Comparison of ENCODE assay signal across 13 mouse cellular contexts in the genomic region with DNA sequence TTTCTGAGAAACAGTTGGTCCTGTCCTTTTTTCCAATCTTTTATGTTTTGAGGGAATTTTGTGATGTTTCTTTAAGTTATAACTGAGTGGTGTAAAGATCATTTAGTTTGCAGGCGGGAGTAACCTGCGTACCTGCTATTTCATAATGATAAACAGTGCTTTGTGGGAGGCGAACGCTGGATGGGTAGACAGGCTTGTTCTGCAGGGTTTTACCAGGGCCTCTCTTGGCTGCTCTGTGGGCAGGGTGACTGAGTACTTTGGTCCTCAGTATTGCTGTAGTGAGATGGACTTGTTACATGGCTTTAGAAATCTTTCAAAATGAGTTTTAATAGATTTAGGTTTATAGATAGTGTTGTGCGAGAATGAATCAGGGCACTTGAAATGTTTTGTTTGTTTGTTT.
DNase-seq lines count a peak whose midpoint lies in the region; ATAC-seq and TF ChIP-seq lines count a peak whose summit lies in the region.
"Had no signal": no experiment of that assay in that cellular context is flagged by ENCODE, and none has a peak within 500 bp of the region (broad histone marks: within the 10 kb centered on the region; RNA-seq: fewer than 3 reads in every experiment).

No protein-coding gene starts in this region.

- H3K4me3 ChIP-seq in forebrain, embryonic 14.5 days (ENCODE audit: low read depth, low read length), result no peak overlapping the region
- H3K4me3 ChIP-seq in forebrain, embryonic 16.5 days (replicated peaks; ENCODE audit: low read length), result no peak overlapping the region
- no peak overlapping the region for H3K4me3 ChIP-seq in kidney, embryonic 15.5 days (replicated peaks)
- H3K4me3 ChIP-seq in embryonic facial prominence, embryonic 13.5 days, result no peak overlapping the region
- no peak overlapping the region for H3K4me3 ChIP-seq in intestine, postnatal 0 days (ENCODE audit: low read depth, low read length)
- H3K4me3 ChIP-seq: liver, embryonic 13.5 days; neural tube, embryonic 12.5 days had no signal

- TF ChIP-seq CTCF in intestine, postnatal 0 days (IDR thresholded peaks at IDR 0.05; ENCODE audit: low read depth), result no peak

- WGBS in forebrain, embryonic 14.5 days, result 69% methylated on average over 5 of the region's 5 CpGs
- 66% methylated on average over 5 of the region's 5 CpGs for WGBS in forebrain, embryonic 16.5 days
- WGBS in kidney, embryonic 15.5 days, result 42% methylated on average over 5 of the region's 5 CpGs
- 46% methylated on average over 5 of the region's 5 CpGs for WGBS in embryonic facial prominence, embryonic 13.5 days
- 26% methylated on average over 5 of the region's 5 CpGs for WGBS in intestine, postnatal 0 days

- H3K36me3 ChIP-seq in forebrain, embryonic 14.5 days (ENCODE audit: control insufficient read depth, insufficient read depth, low read length), result peaks cover 5% of the 10 kb centered on the region; the same call in 1 of the 2 replicates
- H3K36me3 ChIP-seq in forebrain, embryonic 16.5 days (ENCODE audit: control insufficient read depth, insufficient read depth), result no peaks in the 10 kb centered on the region
- H3K36me3 ChIP-seq in kidney, embryonic 15.5 days, result peaks cover 18% of the 10 kb centered on the region
- H3K36me3 ChIP-seq in embryonic facial prominence, embryonic 13.5 days, result peaks cover 11% of the 10 kb centered on the region
- H3K36me3 ChIP-seq in intestine, postnatal 0 days (ENCODE audit: control insufficient read depth, insufficient read depth), result peaks cover 7% of the 10 kb centered on the region
- H3K36me3 ChIP-seq: liver, embryonic 13.5 days had no signal

- H3K4me1 ChIP-seq in forebrain, embryonic 14.5 days (ENCODE audit: control insufficient read depth, insufficient read depth, low read length), result peaks cover 21% of the 10 kb centered on the region
- peaks cover 33% of the 10 kb centered on the region for H3K4me1 ChIP-seq in forebrain, embryonic 16.5 days (replicated peaks; ENCODE audit: control insufficient read depth, insufficient read depth, low read length)
- H3K4me1 ChIP-seq in kidney, embryonic 15.5 days, result peaks cover 40% of the 10 kb centered on the region
- H3K4me1 ChIP-seq in embryonic facial prominence, embryonic 13.5 days, result peaks cover 28% of the 10 kb centered on the region
- H3K4me1 ChIP-seq in intestine, postnatal 0 days (replicated peaks; ENCODE audit: control insufficient read depth, insufficient read depth, low read length), result peaks cover 12% of the 10 kb centered on the region

- no peaks in the 10 kb centered on the region for H3K27me3 ChIP-seq in forebrain, embryonic 14.5 days (replicated peaks; ENCODE audit: control insufficient read depth, insufficient read depth, low read length)
- no peaks in the 10 kb centered on the region for H3K27me3 ChIP-seq in forebrain, embryonic 16.5 days (replicated peaks; ENCODE audit: control insufficient read depth, insufficient read depth, low read length)
- no peaks in the 10 kb centered on the region for H3K27me3 ChIP-seq in kidney, embryonic 15.5 days
- H3K27me3 ChIP-seq in embryonic facial prominence, embryonic 13.5 days, result no peaks in the 10 kb centered on the region
- no peaks in the 10 kb centered on the region for H3K27me3 ChIP-seq in intestine, postnatal 0 days (replicated peaks; ENCODE audit: control insufficient read depth, insufficient read depth, low read length)
- H3K27me3 ChIP-seq: liver, embryonic 13.5 days; neural tube, embryonic 12.5 days had no signal

- DNase-seq in forebrain, embryonic 14.5 days (ENCODE audit: low spot score), result no peak
- DNase-seq in kidney, postnatal 14 days, result no peak
- DNase-seq in spleen, adult 18-20 months, result no peak
- no peak for DNase-seq in cerebellum, adult 8-10 months
- DNase-seq: cerebellum, adult 18-20 months; heart, postnatal 4 days; layer of hippocampus, adult 9-11 months; liver, embryonic 13.5 days had no signal

- no peak overlapping the region for H3K4me2 ChIP-seq in forebrain, embryonic 14.5 days (ENCODE audit: low read length)
- H3K4me2 ChIP-seq in forebrain, embryonic 16.5 days (ENCODE audit: low read length), result no peak overlapping the region
- no peak overlapping the region for H3K4me2 ChIP-seq in kidney, embryonic 15.5 days
- no peak overlapping the region for H3K4me2 ChIP-seq in embryonic facial prominence, embryonic 13.5 days
- no peak overlapping the region for H3K4me2 ChIP-seq in intestine, postnatal 0 days (replicated peaks; ENCODE audit: low read depth)
- H3K4me2 ChIP-seq: liver, embryonic 13.5 days had no signal

- 0 out of 2 replicates have a peak overlapping the region, but pooled peaks have one; percentile 11 for H3K27ac ChIP-seq in forebrain, embryonic 14.5 days (ENCODE audit: low read depth, low read length)
- no peak overlapping the region for H3K27ac ChIP-seq in forebrain, embryonic 16.5 days (ENCODE audit: low read length)
- peak overlapping the region; percentile 86 for H3K27ac ChIP-seq in kidney, embryonic 15.5 days
- peak overlapping the region; percentile 45; the same call in 1 of the 2 replicates for H3K27ac ChIP-seq in embryonic facial prominence, embryonic 13.5 days
- H3K27ac ChIP-seq in intestine, postnatal 0 days (ENCODE audit: low read depth, low read length), result no peak overlapping the region

- H3K9ac ChIP-seq in forebrain, embryonic 14.5 days (ENCODE audit: low read length), result no peak overlapping the region
- no peak overlapping the region for H3K9ac ChIP-seq in forebrain, embryonic 16.5 days (replicated peaks; ENCODE audit: low read depth, low read length)
- H3K9ac ChIP-seq in kidney, embryonic 15.5 days, result no peak overlapping the region
- no peak overlapping the region for H3K9ac ChIP-seq in embryonic facial prominence, embryonic 13.5 days
- H3K9ac ChIP-seq in intestine, postnatal 0 days (ENCODE audit: low read depth, low read length), result no peak overlapping the region
- H3K9ac ChIP-seq: liver, embryonic 13.5 days; neural tube, embryonic 12.5 days had no signal

- no peaks in the 10 kb centered on the region for H3K9me3 ChIP-seq in forebrain, embryonic 14.5 days (replicated peaks; ENCODE audit: control insufficient read depth, low read length)
- H3K9me3 ChIP-seq in forebrain, embryonic 16.5 days (ENCODE audit: control insufficient read depth, low read length), result no peaks in the 10 kb centered on the region
- no peaks in the 10 kb centered on the region for H3K9me3 ChIP-seq in kidney, embryonic 15.5 days (replicated peaks)
- no peaks in the 10 kb centered on the region for H3K9me3 ChIP-seq in embryonic facial prominence, embryonic 13.5 days
- H3K9me3 ChIP-seq in intestine, postnatal 0 days (ENCODE audit: control insufficient read depth), result no peaks in the 10 kb centered on the region
- H3K9me3 ChIP-seq: liver, embryonic 13.5 days; neural tube, embryonic 12.5 days had no signal

- no peak for ATAC-seq in forebrain, embryonic 14.5 days
- no peak for ATAC-seq in forebrain, embryonic 16.5 days
- no peak for ATAC-seq in kidney, embryonic 15.5 days (replicated peaks; ENCODE audit: low FRiP score)
- no peak for ATAC-seq in embryonic facial prominence, embryonic 13.5 days (ENCODE audit: insufficient number of reproducible peaks, insufficient read depth, low FRiP score, low TSS enrichment, low read depth)
- ATAC-seq in intestine, postnatal 0 days, result 0 out of 2 replicates have a peak, but pooled peaks have one; percentile 28

Comparison
In these comparisons a context has a peak if more than half of its experiments do, and no peak if none do; other contexts are left out.
1. H3K27ac ChIP-seq: peak in forebrain, embryonic 14.5 days (single experiment), kidney, embryonic 15.5 days (single experiment) and embryonic facial prominence, embryonic 13.5 days (single experiment); none in forebrain, embryonic 16.5 days (single experiment) and intestine, postnatal 0 days (single experiment).